Mouse (Mus musculus) inflammation-experienced regulatory T-cells, adult 6 months (primary cell): ENCODE results near the gene Taf1. TPM values are rescaled to one million over a fixed set of nuclear protein-coding genes. Genes with fewer than 3 reads are reported as not detected.

Source experiments
- ATAC-seq: one replicate; pipeline ENCODE4 v1.8.0; 2017
- polyA plus RNA-seq, 3 experiments: library from polyadenylated mRNA; unstranded; fragments of 100-300 nt; shearing (Covaris generic); gene quantifications; one replicate each; pipeline ENCODE4 v1.2.1; 2017

Taf1 gene
- 10 to 100 TPM; 22.0 to 25.9 (median 23.1) TPM for polyA plus RNA-seq

DNA sequence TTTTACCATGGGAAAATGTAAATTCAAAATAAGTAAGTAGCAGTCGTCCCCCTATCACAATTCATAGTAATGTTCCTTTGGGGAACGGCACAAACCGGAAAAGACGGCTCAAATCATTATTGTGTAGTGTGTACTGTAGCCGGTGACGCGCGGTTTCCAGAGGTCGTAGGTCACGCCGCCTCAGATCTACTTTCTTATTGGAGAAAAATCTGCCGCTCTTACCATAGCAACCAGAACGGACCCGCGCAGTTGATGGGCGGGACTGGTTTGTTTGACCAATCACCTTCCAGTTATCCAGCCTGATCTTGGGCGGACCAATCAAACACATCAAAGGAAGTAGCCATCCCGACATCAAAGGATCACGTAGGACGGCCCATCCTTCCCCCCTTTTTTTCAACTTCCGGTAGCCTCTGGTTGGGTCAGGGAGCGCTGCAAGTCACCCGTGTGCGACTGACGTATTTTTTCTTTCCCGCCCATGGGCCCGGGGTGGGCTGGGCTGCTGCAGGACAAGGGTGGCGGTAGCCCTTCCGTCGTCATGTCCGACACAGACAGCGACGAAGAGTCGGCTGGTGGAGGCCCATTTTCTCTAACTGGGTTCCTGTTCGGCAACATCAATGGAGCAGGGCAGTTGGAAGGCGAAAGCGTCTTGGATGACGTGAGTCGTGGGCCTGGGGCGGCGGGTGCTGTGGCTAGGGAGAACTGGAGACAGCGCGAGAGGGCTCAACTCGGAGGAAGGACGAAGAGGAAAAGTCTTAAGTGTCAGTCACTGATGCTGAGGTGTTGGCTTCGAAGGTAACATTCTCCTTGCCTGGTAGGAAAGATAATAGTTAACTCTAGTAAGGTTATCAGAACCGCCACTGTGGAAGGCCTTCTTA, at the start of gene Taf1:
Gene Taf1 (plus strand): TSS at position 388 of the 875 bp plus-strand sequence.
- peak; percentile 97 for ATAC-seq

DNA sequence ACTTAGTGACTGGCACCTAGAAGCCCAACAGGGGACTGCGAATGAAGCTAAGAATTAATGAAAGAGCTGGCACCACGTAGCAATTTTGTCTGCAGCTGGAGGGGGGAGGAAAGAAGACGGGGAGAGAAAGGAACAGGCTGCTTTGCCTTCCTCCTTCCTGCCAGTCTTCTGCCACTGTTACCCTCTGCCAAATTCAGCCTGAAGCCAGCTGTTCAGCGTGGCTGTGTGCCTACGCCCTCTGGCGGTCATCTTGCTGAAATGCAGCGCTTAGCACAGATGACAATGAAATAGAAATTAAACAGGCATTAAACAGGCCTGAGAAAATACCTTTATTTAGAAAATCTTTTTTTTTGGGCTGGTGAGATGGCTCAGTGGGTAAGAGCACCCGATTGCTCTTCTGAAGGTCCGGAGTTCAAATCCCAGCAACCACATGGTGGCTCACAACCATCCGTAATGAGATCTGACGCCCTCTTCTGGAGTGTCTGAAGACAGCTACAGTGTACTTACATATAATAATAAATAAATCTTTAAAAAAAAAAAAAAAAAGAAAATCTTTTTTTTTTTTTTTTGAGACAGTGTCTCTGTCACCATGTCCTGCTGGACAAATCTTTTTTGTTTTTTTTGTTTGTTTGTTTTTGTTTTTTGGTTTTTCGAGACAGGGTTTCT, 45.9 kb upstream of the Taf1 start:
- peak; percentile 52 for ATAC-seq

DNA sequence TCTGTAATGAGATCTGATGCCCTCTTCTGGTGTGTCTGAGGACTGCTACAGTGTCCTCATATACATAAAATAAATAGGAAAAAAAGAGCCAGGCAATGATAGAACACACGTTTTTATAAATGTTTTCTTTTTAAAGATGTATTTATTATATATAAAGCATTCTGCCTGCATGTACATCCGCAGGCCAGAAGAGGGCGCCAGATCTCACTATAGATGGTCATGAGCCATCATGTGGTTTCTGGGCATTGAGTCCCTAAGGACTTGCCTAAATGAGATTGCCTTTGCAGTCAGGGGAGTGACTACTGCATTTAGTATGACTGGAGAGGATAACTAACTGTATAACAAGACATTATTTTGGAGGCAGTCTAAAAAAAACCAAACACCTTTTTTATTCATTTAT, 27.9 kb upstream of the Taf1 start:
- ATAC-seq, result no peak

DNA sequence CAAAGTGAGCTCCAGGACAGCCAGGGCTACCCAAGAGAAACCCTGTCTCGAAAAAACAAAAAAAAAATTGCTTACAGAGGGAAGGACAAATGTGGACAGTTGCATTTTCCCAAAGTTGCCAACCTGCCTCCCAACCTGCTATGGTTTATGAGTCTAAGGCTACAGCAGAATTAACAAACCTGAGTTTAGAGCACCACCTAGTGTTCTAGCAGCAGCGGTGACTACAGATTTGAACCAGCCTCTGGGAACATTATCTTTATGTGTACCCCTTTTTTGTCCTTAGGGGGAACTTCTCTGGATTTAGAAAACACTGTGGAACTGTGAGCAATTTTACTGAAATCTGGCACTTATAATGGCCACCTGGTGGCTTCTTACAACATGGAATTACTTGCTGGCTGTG, 16.8 kb upstream of the Taf1 start:
- no peak for ATAC-seq

DNA sequence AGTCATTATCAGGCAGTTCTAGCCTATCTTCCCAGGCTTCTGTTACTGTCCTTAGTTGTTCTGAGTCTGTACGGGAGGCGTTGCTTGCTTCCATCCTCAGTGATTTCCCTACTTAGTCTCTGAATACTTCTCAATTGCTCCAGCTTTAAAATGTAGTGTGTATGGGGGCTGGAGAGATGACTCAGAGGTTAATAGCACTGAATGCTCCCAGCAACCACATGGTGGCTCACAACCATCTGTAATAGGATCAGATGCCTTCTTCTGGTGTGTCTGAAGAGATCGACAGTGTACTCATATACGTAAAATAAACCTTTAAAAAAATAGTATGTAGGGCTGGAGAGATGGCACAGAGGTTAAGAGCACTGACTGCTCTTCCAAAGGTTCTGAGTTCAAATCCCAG, 14.5 kb upstream of the Taf1 start:
- ATAC-seq, result no peak

DNA sequence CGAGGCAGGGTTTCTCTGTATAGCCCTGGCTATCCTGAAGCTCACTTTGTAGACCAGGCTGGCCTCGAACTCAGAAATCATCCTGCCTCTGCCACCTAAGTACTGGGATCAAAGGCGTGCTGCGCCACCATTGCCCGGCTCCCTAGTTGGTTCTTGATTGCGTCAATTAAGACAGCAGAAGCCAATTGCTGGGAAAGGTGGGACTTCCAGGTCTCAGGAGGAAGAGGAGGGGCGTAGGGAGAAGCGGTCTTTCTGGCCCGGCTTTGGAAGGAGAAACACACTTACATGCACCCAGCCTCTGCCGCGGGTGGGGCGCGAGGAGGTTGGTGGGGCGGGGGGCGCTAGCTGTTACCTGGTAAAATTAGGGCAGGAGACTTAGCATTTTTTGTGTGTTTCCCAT, 10.5 kb upstream of the Taf1 start:
- no peak for ATAC-seq

DNA sequence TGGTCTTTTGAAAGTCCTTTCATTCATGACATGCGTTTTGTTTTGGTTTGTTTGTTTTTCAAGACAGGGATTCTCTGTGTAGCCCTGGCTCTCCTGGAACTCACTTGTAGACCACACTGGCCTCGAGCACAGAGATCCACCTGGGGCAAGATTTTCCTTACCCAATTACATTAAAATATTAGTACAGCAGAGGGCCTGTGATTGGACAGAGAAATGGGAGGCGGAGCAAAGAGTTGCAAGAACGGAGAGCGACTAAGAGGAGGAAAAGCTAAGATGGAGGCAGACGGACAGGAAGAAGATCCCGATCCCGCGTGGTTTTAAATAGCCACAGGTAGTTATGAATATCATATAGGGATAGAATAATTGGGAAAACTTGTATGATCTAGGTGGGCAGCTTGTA, 5.2 kb upstream of the Taf1 start:
- peak; percentile 19 for ATAC-seq

DNA sequence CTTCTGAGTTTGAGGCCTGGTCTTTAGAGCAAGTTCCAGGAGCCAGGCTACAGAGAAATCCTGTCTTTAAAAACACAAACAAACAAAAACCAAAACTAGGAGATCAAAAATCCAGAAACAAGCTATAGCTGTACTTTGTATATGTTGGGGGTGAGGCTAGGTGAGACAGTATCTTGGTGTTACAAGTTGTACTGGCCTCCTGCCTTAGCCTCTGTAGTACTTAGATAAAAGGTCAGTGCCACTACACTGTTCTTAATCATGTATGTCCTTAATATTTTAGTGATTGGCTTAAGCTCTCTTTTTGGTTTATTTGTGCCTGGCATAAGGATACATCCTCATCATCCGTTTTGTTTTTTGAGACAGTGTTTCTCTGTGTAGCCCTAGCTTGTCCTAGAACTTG, 52.9 kb downstream of the Taf1 start:
- ATAC-seq, result no peak

DNA sequence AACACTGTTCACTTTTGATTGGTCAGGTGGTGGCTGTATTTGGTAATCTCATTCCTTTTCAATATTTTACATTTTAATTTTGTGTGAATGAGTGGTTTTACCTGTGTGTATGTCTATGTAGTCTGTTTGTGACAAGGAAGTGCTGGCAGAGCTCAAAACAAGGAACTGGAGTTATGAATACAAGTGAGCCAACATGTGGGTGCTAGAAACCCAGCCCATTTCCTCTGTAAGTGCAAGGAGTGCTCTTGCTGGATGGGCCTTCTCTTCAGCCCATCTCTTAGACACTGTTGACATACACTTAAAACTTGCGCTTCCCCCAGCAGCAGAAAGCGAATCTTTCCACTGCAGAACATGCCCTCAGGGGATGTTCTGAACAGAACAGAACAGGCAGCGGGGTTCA, 83.6 kb downstream of the Taf1 start:
- ATAC-seq, result no peak

DNA sequence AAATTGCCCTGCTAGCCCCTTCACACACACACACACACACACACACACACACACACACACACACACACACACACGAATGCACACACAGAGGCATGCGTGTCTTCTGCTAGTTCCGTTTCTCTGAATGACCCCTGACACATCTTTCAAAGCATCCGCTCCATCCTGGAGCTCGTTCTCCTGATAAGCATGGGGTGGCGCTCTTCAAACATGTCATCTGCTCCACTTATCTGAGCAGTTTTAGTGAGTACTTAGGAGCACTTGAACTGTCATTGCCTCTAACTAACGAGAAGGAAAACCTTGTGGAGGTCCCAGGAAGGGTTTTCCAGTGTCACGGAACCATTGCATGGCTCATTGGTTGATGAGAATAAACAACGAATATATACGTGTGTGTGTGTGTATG, 85.4 kb downstream of the Taf1 start:
- no peak for ATAC-seq

DNA sequence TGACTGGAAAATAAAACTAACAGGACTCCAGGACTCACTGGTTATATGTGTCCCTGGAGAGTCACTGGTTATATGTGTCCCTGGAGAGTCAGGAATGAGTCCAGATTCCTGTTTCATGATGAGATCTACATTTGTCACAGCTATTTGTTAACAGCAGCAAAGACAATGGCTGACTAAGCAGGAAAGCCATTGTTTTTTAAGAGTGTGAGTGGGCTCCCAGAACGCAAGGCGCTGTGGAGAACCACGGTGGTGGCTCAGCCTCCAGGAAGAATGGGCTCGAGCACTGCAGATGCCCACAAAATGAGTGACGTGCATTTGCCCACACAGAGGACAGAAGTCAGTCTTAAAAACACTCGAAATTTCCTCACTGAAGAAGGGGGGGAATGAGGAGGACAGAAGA, 87.8 kb downstream of the Taf1 start:
- ATAC-seq, result no peak

DNA sequence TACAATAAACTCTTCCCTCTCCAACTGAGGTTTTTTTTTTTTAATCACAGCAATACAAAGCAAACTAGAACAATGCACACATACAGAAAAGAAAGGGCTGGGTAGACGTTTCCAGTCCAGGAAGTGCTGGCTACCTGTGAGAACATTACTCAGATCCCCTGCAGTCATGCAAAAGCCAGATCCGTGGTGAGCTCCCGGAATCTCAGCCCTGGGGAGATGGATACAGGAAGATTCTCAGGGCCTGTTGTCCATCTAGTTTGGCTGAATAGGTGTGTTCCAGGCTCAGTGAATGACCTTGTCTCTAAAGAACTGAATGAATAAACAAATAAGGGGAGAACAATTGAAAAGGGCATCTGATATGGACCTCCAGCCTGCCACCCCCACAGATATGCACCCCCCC, 90.0 kb downstream of the Taf1 start:
- ATAC-seq, result no peak

DNA sequence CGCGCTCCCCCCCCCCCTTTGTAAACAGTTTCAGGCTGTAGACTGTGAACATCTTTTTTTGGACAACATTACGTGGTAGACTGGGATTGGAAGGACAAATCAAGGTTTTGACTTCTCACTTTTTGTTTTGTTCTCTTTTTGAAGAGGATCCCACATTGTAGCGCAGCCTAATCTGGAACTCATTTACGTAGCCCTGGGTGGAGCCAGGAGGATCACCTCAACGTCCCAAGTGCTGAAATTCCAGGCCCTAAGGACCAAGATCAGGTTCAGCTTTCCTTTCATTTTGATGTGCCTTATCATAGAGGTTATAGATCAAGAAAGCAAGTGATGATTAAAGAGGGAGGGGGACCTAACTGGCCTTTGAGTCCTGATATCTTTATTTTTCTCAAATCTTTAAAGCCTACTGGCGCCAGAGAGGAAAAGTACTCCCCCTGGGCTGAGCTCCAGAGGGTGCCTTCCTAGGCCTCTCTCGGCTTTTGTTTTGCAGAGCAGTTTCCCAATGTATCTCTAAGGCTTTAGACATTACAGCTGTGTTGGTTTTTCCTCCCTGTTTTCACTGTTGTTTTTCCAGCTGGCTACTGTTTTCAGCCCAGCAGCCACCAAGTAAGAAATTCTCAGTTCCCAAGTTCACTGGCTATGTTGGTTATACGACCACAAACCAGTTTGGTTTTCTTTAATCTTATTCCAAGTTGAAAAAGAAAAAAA, 104.4 kb downstream of the Taf1 start:
- no peak for ATAC-seq

DNA sequence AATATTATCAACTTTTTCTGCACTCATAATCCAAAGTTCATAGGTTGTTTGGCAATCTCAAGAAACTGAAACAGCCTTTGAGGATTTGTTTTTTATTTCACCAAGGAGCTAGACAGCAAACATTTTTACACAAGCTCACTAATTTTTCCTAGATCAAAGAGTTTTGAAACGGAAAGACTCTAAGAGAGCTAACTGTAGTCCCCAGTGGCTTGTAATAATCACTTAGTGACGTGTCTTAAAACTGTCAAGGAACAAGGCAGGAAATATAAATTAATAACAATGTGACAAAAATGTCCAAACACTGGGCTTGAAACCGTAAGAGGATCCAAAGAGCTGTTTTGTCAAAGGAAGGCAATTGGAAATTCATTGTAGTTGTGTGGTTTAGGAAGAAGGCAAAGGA, 106.3 kb downstream of the Taf1 start:
- peak; percentile 27 for ATAC-seq

DNA sequence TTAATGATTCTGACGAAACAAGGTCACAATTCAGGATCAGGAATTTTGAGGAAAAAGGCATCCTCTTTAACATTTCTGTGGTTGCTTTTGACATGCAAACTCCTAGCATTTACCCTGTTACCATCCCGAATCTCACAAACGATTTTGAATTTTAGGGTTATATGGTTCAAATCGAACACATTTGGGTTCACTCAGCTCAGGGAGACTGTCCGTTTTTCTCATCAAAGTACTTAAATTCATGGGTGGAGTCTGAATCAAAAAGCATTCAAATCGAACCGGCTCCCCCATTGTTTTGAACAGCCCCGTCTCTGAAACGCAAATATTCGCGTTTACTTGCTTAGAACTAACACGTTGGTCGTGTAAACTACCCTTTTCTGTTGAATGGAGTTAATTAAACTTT, 106.8 kb downstream of the Taf1 start:
- peak; percentile 3 for ATAC-seq

DNA sequence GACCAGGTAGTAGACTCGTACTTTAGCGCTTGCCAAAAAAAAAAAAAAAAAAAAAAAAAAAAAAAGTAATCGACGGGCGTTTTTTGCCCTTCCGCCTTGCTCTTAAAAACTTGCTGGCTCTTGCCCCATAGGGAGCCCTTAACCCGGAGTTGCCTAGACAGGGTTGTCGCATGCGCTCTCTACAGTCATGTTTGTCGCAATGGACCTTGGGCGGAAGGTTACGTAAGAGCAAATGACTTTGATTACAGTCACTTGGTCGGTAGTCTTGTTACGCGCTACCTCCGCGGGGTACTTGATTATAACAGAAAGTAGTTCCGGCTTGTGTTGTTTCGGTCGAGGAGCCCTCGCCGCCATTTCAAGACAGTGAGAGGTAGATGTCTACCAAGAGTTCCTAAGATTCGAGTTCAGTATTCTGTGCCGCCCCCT, 107.2 kb downstream of the Taf1 start, which contains the start of gene Ogt:
Gene Ogt (plus strand): TSS at position 320 of the 426 bp plus-strand sequence.
- ATAC-seq, result peak; percentile 87

DNA sequence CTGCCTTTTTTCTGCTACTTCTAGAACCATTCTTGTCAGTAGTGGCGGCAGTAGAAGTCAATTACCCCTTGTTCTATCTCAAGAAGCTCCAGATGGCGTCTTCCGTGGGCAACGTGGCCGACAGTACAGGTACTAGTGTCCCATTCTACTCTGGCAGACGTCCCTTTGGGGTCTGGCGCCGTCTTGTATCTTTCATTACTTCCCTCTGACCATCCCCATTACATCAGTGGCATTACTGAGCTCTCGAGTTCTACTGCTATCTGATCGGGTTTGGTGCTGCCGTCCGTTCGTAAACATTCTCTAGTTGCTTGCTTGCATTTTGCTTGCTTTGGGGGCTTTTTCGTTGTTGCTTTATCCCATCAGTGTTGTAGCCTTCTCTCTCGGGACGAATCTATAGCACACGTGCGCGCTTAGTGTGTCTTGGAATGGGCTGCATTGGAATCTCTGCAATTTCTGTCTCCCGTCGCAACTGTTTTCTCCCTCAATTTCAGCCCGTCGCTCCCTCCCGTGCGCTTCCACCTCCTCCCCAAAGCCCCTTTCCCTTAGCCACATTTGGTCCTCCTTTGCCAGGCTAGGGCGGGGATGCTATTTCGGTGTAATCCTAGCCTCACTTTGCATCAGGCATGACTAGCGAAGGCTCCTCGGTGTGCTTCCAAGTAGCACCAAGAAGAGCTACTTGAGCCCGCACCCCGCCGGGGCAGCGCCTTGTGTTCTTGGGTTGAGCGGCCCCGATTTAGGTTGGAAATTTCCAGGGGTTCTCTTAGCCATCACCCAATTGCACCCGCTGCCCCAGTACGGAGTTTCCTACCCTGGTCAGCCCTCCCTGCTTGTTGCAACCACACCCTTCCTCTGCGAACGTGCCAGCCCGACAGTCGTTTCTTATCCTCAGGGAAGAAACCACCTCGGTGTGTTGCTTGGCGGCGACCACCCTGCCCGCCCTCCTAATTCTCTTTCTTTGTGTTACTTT, 107.9 kb downstream of the Taf1 start:
- peak; percentile 4 for ATAC-seq

DNA sequence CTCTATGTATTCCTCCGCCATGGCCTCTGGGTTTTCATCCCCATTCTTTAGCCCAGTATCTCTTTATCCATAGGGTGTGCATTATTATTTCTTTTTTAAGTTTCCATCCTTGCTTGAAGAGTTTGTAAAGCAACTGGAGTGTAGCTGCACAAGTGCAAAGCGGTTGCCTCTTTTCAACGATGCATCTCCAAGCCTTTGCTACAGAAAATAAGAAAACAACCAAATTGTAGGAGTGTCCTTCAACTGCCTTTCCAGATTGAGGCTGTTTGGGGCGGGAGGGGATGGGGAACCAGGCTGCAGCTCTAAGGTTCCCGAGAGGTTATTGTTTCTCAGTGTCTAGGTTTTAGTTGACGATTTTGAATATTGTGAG, 108.6 kb downstream of the Taf1 start:
- no peak for ATAC-seq

DNA sequence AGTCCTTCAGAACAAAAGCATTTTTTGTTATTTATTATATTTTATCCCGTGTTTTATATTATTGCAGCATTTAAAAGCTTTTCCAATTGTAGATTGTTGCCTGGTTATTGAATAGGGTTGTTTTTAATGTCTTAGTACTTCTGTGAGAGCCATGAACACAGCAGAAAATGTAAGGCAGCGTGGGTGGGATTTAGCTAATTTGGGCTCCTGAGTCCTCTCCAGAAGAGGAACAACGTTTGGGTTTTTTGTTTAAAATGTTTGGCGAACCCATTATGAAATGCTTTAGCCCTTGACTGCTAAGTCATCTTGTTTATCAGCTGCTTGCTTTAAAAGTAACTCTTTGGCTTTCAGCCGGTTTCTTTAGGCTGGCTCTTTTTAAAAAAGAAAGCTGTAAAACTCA, 109.6 kb downstream of the Taf1 start:
- no peak for ATAC-seq

DNA sequence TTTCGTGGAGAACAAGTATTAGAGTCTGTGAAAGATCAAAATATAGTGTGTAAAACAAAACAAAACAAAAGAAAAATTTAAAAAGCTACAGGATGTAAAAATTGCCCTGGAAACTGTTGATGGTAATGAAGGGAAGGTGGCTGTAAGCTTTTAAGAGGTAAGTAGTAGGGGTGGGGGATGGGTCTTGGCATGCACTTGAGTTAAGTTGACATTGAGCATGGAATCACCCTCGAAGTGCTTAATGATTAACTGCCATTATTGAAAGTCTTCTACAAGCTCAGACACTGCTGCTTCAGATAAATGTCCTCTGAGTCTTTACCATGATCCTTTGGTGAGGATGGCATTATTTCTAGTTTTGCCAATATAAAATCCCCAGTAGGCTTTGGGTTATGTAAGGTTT, 112.8 kb downstream of the Taf1 start:
- no peak for ATAC-seq

DNA sequence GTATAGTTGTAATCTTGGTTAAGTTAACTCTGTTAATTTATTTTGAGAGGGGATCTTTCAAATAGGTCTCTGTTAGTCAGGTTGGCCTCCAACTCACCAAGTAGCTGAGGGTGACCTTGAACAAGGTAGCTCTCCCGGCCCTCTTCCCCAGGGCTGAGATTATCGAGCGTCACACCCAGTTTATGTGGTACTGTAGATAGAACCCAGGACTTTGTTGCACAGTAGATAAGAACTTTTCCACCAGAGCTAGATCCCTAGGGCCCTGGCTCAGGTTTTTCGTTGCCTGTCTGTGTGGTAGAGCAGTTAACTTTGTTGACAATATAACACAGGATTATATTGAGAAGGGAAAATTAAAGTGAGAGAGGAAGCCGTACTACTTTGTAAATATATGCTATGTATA, 114.1 kb downstream of the Taf1 start:
- no peak for ATAC-seq
